Mouse (Mus musculus) C2C12 (cell line): ENCODE results near the gene Tenm2.

Experiments used
- CTCF ChIP-seq: IDR thresholded peaks from one replicate; pipeline ENCODE4 v1.5.1; 2011; ENCODE audit not compliant: control insufficient read depth, insufficient read depth, insufficient read length
- MYOD1 ChIP-seq: IDR thresholded peaks from one replicate; pipeline ENCODE4 v1.6.1; 2011; ENCODE audit warnings: low read depth; ENCODE audit not compliant: control insufficient read depth, insufficient read length
- MYOG ChIP-seq: IDR thresholded peaks from one replicate; pipeline ENCODE4 v1.6.1; 2011; ENCODE audit not compliant: control insufficient read depth, insufficient read length; ENCODE audit errors: extremely low read depth
- USF1 ChIP-seq: IDR thresholded peaks from one replicate; pipeline ENCODE4 v1.6.1; 2011; ENCODE audit warnings: low read depth, mild to moderate bottlenecking, control low read depth, moderate library complexity

DNA sequence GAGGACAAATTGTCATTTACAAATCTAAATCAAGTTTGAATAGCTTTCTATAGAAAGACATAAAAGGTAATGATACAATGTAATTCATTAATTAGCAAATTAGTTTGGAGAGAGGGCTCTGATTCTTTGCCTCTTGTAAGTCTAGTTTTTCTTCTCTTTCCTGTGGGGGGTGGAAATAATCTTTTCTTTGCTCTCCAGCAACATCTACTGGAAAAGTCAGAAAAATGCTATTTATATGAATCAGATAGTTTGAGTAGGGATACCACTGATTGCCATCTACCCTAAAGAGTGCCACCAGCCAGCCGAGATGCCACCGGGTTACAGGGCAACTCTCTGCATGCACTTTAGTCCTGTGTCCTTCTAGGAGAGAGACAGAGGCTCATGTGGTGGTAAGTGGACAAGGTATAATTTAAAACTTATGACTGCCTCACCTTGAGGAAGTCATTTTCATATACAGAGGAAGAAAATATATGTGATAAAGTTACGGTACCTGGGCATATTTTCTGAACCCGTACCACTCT lies 560.8 kb downstream of the Tenm2 start:
- TF ChIP-seq CTCF (no peak), MYOG (no peak), USF1 (no peak), MYOD1 (no peak)
